Mouse (Mus musculus): ENCODE data around the gene Ksr1. TPM values are rescaled to one million over a fixed set of nuclear protein-coding genes. Genes with fewer than 3 reads are reported as not detected.

The Ksr1 gene
- polyA plus RNA-seq, 1 experiment = 4.6 TPM

- Histone ChIP-seq H3K4me1 (ENCODE audit: control insufficient read depth, insufficient read depth, insufficient read length, low read length) (peaks cover 41% of the 10 kb centered on the region), H3K4me3 (ENCODE audit: insufficient read depth, low read depth, low read length) (no peak overlapping the region), H3K27ac (replicated peaks; ENCODE audit: low read depth, low read length) (no peak overlapping the region)
These were observed 6.2 kb downstream of the Ksr1 start for GRCm38 (mm10) chr11:79139878-79140510.

DNA sequence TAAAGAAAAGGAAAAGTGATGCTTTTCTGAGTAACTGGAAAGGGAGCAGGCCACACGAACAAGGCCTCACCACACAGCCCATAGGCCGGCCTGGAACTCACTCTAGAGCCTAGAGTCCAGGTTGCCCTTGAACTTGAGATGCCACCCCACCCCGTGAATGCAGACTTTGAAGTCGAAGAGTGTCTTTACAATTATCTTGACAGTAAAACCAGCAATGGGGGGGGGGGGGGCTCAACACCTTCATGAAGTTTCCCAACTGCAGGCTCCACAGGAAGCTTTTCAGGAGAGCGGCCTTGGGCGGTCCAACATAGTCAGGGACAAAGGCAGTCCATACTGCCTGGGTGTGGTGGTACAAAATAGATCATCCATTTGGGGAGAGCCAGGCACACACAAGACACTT lies 7.6 kb downstream of the Ksr1 start:
- Histone ChIP-seq H3K27ac (replicated peaks; ENCODE audit: low read depth, low read length) (no peak overlapping the region), H3K4me3 (ENCODE audit: insufficient read depth, low read depth, low read length) (no peak overlapping the region), H3K4me1 (ENCODE audit: control insufficient read depth, insufficient read depth, insufficient read length, low read length) (peaks cover 40% of the 10 kb centered on the region)

- Histone ChIP-seq H3K27ac (replicated peaks; ENCODE audit: low read depth, low read length) (no peak overlapping the region), H3K4me3 (ENCODE audit: insufficient read depth, low read depth, low read length) (no peak overlapping the region), H3K4me1 (ENCODE audit: control insufficient read depth, insufficient read depth, insufficient read length, low read length) (peaks cover 39% of the 10 kb centered on the region)
These were observed 9.0 kb downstream of the Ksr1 start for GRCm38 (mm10) chr11:79137245-79137644.

- peaks cover 36% of the 10 kb centered on the region for H3K4me1 ChIP-seq (ENCODE audit: control insufficient read depth, insufficient read depth, insufficient read length, low read length)
- H3K27ac ChIP-seq (replicated peaks; ENCODE audit: low read depth, low read length) = peak overlapping the region; percentile 1; the same call in 1 of the 2 replicates
- no peak overlapping the region for H3K4me3 ChIP-seq (ENCODE audit: insufficient read depth, low read depth, low read length)
These were observed 10.4 kb downstream of the Ksr1 start for GRCm38 (mm10) chr11:79135685-79136360.

GRCm38 (mm10) chr11:79135105-79135503 lies 11.1 kb downstream of the Ksr1 start:
- Histone ChIP-seq H3K27ac (replicated peaks; ENCODE audit: low read depth, low read length) (no peak overlapping the region), H3K4me1 (ENCODE audit: control insufficient read depth, insufficient read depth, insufficient read length, low read length) (peaks cover 33% of the 10 kb centered on the region), H3K4me3 (ENCODE audit: insufficient read depth, low read depth, low read length) (no peak overlapping the region)

DNA sequence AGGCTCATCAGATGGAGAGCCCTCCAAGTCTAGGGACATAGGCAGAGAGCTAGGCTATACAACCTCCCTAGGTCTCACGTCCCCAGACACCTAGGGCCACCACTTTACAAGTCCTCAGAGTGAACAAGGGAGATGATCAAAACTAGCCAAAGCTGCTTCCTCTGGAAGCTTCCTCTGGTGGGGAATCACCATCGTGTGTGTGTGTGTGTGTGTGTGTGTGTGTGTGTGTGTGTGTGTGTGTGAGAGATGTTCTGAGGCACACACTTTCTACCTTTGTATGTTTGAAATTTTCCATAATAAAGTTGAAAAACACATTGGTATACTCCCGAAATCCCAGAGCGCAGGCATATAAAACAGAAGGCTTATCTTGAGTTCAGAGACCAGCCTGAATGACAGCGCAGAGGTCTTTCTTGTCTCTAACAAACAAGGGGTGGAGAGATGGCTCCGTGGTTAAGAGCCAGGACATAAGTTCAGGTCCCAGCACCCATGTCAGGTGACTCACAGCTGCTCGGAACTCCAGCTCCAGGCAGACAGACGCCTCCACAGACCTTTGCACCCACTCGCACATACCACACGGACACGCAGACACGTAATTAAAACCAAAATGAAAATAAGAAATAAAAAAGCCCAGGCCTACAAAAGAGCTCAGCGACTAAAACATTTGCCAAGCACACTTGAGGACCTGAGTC lies 11.6 kb downstream of the Ksr1 start:
- Histone ChIP-seq H3K27ac (replicated peaks; ENCODE audit: low read depth, low read length) (no peak overlapping the region), H3K4me3 (ENCODE audit: insufficient read depth, low read depth, low read length) (no peak overlapping the region), H3K4me1 (ENCODE audit: control insufficient read depth, insufficient read depth, insufficient read length, low read length) (peaks cover 35% of the 10 kb centered on the region)

DNA sequence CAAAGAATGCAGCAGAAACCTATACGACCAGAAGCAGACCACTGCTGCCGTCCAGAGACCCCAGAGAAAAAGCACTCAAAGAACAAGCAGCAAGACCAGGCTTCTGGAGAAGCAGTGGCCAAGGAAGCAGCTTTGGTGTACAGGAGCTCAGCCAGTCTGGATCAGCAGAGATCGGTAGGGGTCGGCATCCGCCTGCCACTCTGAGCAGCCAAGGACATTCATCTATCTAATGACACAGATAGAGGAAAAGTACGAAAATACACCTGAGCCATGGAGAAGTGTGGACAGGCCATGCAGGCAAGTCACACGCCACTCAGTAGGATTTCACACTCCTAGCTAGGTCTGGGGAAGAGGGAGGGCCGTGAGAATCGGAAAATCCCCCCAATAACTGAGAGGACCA lies 12.2 kb downstream of the Ksr1 start:
- H3K4me1 ChIP-seq (ENCODE audit: control insufficient read depth, insufficient read depth, insufficient read length, low read length) = peaks cover 41% of the 10 kb centered on the region
- no peak overlapping the region for H3K27ac ChIP-seq (replicated peaks; ENCODE audit: low read depth, low read length)
- H3K4me3 ChIP-seq (ENCODE audit: insufficient read depth, low read depth, low read length) = no peak overlapping the region

DNA sequence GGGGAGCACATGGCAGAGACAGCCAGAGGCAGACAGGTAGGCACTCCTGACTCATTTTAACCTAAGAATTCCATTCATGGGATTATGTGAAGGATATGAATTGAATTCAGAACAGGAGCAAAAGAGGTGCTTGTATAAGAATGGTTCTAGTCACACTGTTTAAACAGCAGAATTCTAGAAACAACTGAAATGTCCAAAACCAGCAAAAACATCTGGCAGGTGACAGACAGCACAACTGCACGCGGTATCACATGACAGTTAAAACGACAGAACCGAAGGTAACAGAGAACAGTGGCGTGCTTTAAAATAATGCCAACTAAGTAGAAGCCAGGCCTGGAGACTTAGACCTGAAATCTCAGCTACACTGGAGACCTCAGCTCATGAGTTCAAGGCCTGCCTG lies 13.2 kb downstream of the Ksr1 start:
- no peak overlapping the region for H3K4me3 ChIP-seq (ENCODE audit: insufficient read depth, low read depth, low read length)
- H3K4me1 ChIP-seq (ENCODE audit: control insufficient read depth, insufficient read depth, insufficient read length, low read length) = peaks cover 41% of the 10 kb centered on the region
- H3K27ac ChIP-seq (replicated peaks; ENCODE audit: low read depth, low read length) = no peak overlapping the region

DNA sequence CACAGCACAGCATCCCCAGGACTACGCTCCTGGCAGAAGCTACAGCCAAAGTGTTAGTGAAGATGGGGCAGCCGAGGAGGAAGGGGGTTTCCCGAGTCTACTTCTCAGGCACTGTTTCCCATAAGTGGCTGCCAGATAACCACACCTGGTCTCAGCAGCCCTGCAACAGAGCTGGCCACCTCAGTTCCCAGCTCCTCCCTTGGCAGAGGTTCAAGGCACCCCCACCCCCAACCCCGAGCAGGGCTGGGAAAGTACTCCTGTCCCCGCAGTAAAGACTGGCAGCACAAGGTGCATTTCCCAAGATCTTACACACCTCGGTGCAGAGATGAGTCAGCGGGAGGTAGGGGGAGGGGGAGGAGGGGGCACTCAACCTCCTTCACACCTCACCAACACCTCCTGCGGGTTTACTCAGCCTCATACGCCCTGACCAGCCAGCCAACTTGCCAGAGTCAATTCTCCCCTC lies 14.2 kb downstream of the Ksr1 start:
- H3K4me1 ChIP-seq (ENCODE audit: control insufficient read depth, insufficient read depth, insufficient read length, low read length) = peaks cover 44% of the 10 kb centered on the region

GRCm38 (mm10) chr11:79129388-79130356 lies 16.5 kb downstream of the Ksr1 start:
- Histone ChIP-seq H3K4me1 (ENCODE audit: control insufficient read depth, insufficient read depth, insufficient read length, low read length) (peaks cover 34% of the 10 kb centered on the region), H3K4me3 (ENCODE audit: insufficient read depth, low read depth, low read length) (no peak overlapping the region), H3K27ac (replicated peaks; ENCODE audit: low read depth, low read length) (no peak overlapping the region)

More for the DNA sequence above, 14.2 kb downstream of the Ksr1 start:
- H3K4me3 ChIP-seq (ENCODE audit: insufficient read depth, low read depth, low read length) = no peak overlapping the region
- no peak overlapping the region for H3K27ac ChIP-seq (replicated peaks; ENCODE audit: low read depth, low read length)

GRCm38 (mm10) chr11:79128233-79128632 lies 18.0 kb downstream of the Ksr1 start:
- Histone ChIP-seq H3K4me3 (ENCODE audit: insufficient read depth, low read depth, low read length) (no peak overlapping the region), H3K4me1 (ENCODE audit: control insufficient read depth, insufficient read depth, insufficient read length, low read length) (peaks cover 33% of the 10 kb centered on the region), H3K27ac (replicated peaks; ENCODE audit: low read depth, low read length) (no peak overlapping the region)

GRCm38 (mm10) chr11:79126963-79127362 lies 19.2 kb downstream of the Ksr1 start:
- peak overlapping the region; percentile 69; the same call in 1 of the 2 replicates for H3K27ac ChIP-seq (replicated peaks; ENCODE audit: low read depth, low read length)

GRCm38 (mm10) chr11:79125775-79126174 lies 20.4 kb downstream of the Ksr1 start:
- peaks cover 47% of the 10 kb centered on the region for H3K4me1 ChIP-seq (ENCODE audit: control insufficient read depth, insufficient read depth, insufficient read length, low read length)
- no peak overlapping the region for H3K27ac ChIP-seq (replicated peaks; ENCODE audit: low read depth, low read length)
- H3K4me3 ChIP-seq (ENCODE audit: insufficient read depth, low read depth, low read length) = no peak overlapping the region

More at GRCm38 (mm10) chr11:79126963-79127362, 19.2 kb downstream of the Ksr1 start:
- H3K4me1 ChIP-seq (ENCODE audit: control insufficient read depth, insufficient read depth, insufficient read length, low read length) = peaks cover 41% of the 10 kb centered on the region
- H3K4me3 ChIP-seq (ENCODE audit: insufficient read depth, low read depth, low read length) = no peak overlapping the region

- no peak overlapping the region for H3K27ac ChIP-seq (replicated peaks; ENCODE audit: low read depth, low read length)
- no peak overlapping the region for H3K4me3 ChIP-seq (ENCODE audit: insufficient read depth, low read depth, low read length)
- peaks cover 49% of the 10 kb centered on the region for H3K4me1 ChIP-seq (ENCODE audit: control insufficient read depth, insufficient read depth, insufficient read length, low read length)
These were observed 23.7 kb downstream of the Ksr1 start for GRCm38 (mm10) chr11:79122556-79122955.

Measured in brown adipose tissue, adult 24 weeks (tissue).